Mouse (Mus musculus): ENCODE measurements around the gene Gm595. TPM values are rescaled to one million over a fixed set of nuclear protein-coding genes. Genes with fewer than 3 reads are reported as not detected.

Gm595 gene
- total RNA-seq (2021), result not detected
- long read RNA-seq, experiment 1, result 0 reads
- long read RNA-seq, experiment 2, result 0 reads

- DNase-seq, result no peak
- intact Hi-C loops (cut with DNase I), result no loop called here
Measured at GRCm38 (mm10) chrX:48877613-48878012, at the start of gene Gm595. Gene Gm595 (minus strand): TSS chrX:48877713.

- intact Hi-C loops (cut with DNase I), result no loop called here
- DNase-seq, result no peak
Measured at GRCm38 (mm10) chrX:48908421-48908820, 30.9 kb upstream of the Gm595 start.

GRCm38 (mm10) chrX:48903744-48904143, 26.2 kb upstream of the Gm595 start:
- intact Hi-C loops (cut with DNase I), result loop anchor here (5.0 kb wide), 1 partner anchor 404 kb away; no protein-coding TSS in a partner anchor
- DNase-seq, result no peak

- intact Hi-C loops (cut with DNase I), result no loop called here
- peak in 1 of 2 experiments; percentile 5 for DNase-seq
Measured at GRCm38 (mm10) chrX:48899555-48899954, 22.0 kb upstream of the Gm595 start.

GRCm38 (mm10) chrX:48896803-48897202, 19.3 kb upstream of the Gm595 start:
- no peak for DNase-seq
- intact Hi-C loops (cut with DNase I), result no loop called here

- intact Hi-C loops (cut with DNase I), result no loop called here
- no peak for DNase-seq
Measured at GRCm38 (mm10) chrX:48893946-48894345, 16.4 kb upstream of the Gm595 start.

GRCm38 (mm10) chrX:48890259-48890658, 12.7 kb upstream of the Gm595 start:
- DNase-seq, result no peak
- intact Hi-C loops (cut with DNase I), result no loop called here

- no peak for DNase-seq
- intact Hi-C loops (cut with DNase I), result no loop called here
Measured at GRCm38 (mm10) chrX:48884615-48885014, 7.1 kb upstream of the Gm595 start.

Other genes starting within 250 kb of the Gm595 start
- not detected for gene Gpr119, start 203.2 kb downstream of the Gm595 start, total RNA-seq (2021)
- gene Rbmx2, start 182.7 kb downstream of the Gm595 start, total RNA-seq (2021), result 1 to 10 TPM in 1 of 2 experiments, under 1 TPM in 1; 0.87 to 1.1 TPM